ENCODE assay signal across 8 mouse cellular contexts in the genomic region with DNA sequence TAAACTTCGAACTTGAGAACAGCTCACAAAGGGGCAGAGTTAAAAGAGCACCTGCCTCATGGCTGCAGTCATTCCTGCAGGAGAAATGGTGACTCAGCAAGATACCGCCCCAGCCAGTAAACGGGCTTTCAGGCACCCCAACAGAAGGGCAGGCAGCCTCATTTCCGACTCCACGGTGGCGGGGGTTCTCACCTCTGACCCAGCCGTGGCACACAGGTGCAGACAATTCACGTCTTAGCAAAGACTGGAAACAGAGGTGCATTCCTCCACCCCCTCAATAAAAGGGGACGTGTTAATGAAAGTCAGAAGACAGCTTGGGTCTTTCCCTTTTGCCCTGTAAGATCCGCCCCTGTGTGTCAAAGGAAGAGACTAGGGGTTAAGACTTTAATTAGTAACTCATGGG.
DNase-seq lines count a peak whose midpoint lies in the region; ATAC-seq and TF ChIP-seq lines count a peak whose summit lies in the region.

No protein-coding gene starts in this region.

- 8% methylated on average over 10 of the region's 10 CpGs for WGBS in hindbrain, embryonic 16.5 days
- 13% methylated on average over 10 of the region's 10 CpGs for WGBS in liver, adult 2 months

- peak overlapping the region; percentile 17; the same call in 1 of the 2 replicates for H3K4me2 ChIP-seq in hindbrain, embryonic 16.5 days (ENCODE audit: low read length)

- no peak overlapping the region for H3K27ac ChIP-seq in gastrocnemius, adult 2 months
- no peak overlapping the region for H3K27ac ChIP-seq in hindbrain, embryonic 16.5 days (ENCODE audit: low read depth, low read length)
- no peak overlapping the region for H3K27ac ChIP-seq in liver, adult 2 months (replicated peaks; ENCODE audit: insufficient read depth, low read depth, low read length)

- no peak for ATAC-seq in hindbrain, embryonic 16.5 days

- no peaks in the 10 kb centered on the region for H3K27me3 ChIP-seq in hindbrain, embryonic 16.5 days (replicated peaks; ENCODE audit: control insufficient read depth, insufficient read depth, low read length)
- H3K27me3 ChIP-seq in liver, adult 2 months (ENCODE audit: control insufficient read depth, insufficient read depth, low read length): no peaks in the 10 kb centered on the region

- intact Hi-C loops in gastrocnemius, adult 2 months (cut with DNase I): no loop called here
- intact Hi-C loops in gastrocnemius, postnatal 14 days (cut with DNase I; ENCODE audit: low total_unique reads): no loop called here

- no peak overlapping the region for H3K9ac ChIP-seq in hindbrain, embryonic 16.5 days (ENCODE audit: low read depth, low read length)
- no peak overlapping the region for H3K9ac ChIP-seq in liver, adult 2 months (ENCODE audit: low read depth, low read length)

- TF ChIP-seq CTCF in gastrocnemius, adult 2 months (IDR thresholded peaks at IDR 0.05): no peak
- TF ChIP-seq CTCF in liver, adult 2 months (IDR thresholded peaks at IDR 0.05; ENCODE audit: low read depth, low read length): no peak

- DNase-seq in gastrocnemius, adult 2 months: no peak
- no peak for DNase-seq in gastrocnemius, postnatal 14 days
- DNase-seq in adrenal gland, postnatal 36 days: peak; percentile 46 to 60
- peak; percentile 8 for DNase-seq in liver, adult 2 months (ENCODE audit: extremely low read depth, low read depth, low spot score)
- peak; percentile 70 for DNase-seq in thymus, postnatal 4 days
- DNase-seq in ovary, postnatal 10 days (ENCODE audit: low spot score): no peak
- DNase-seq in adipocyte (ENCODE audit: low spot score): no peak

- H3K4me3 ChIP-seq in gastrocnemius, adult 2 months: peak overlapping the region; percentile 43
- H3K4me3 ChIP-seq in hindbrain, embryonic 16.5 days (ENCODE audit: low read length): no peak overlapping the region
- no peak overlapping the region for H3K4me3 ChIP-seq in liver, adult 2 months (ENCODE audit: insufficient read depth, low read depth, low read length)

- H3K79me2 ChIP-seq in liver, adult 2 months (ENCODE audit: control insufficient read depth, insufficient read depth, low read length): no peaks in the 10 kb centered on the region

- H3K9me3 ChIP-seq in hindbrain, embryonic 16.5 days (ENCODE audit: control insufficient read depth, low read length): no peaks in the 10 kb centered on the region

- no peak for TF ChIP-seq POLR2A in liver, adult 2 months (IDR thresholded peaks at IDR 0.05; ENCODE audit: extremely low read depth, insufficient read depth, low read length)

- 0 out of 2 replicates have a peak, but pooled peaks cover 2% of the 10 kb centered on the region for H3K36me3 ChIP-seq in hindbrain, embryonic 16.5 days (ENCODE audit: control insufficient read depth, insufficient read depth, low read length)
- H3K36me3 ChIP-seq in liver, adult 2 months (ENCODE audit: control insufficient read depth, insufficient read depth, low read length): no peaks in the 10 kb centered on the region

- H3K4me1 ChIP-seq in hindbrain, embryonic 16.5 days (ENCODE audit: control insufficient read depth, insufficient read depth, low read depth, low read length): peaks cover 22% of the 10 kb centered on the region
- H3K4me1 ChIP-seq in liver, adult 2 months (ENCODE audit: control insufficient read depth, insufficient read depth, low read length): peaks cover 9% of the 10 kb centered on the region; the same call in 1 of the 2 replicates

Comparison
In these comparisons a context has a peak if more than half of its experiments do, and no peak if none do; other contexts are left out.
1. DNase-seq: peak in adrenal gland, postnatal 36 days (2 of 2), liver, adult 2 months (single experiment) and thymus, postnatal 4 days (single experiment); none in gastrocnemius, adult 2 months (single experiment), gastrocnemius, postnatal 14 days (single experiment), ovary, postnatal 10 days (single experiment) and adipocyte (single experiment).